Comparison of ENCODE assay signal across 9 mouse cellular contexts in the genomic region with DNA sequence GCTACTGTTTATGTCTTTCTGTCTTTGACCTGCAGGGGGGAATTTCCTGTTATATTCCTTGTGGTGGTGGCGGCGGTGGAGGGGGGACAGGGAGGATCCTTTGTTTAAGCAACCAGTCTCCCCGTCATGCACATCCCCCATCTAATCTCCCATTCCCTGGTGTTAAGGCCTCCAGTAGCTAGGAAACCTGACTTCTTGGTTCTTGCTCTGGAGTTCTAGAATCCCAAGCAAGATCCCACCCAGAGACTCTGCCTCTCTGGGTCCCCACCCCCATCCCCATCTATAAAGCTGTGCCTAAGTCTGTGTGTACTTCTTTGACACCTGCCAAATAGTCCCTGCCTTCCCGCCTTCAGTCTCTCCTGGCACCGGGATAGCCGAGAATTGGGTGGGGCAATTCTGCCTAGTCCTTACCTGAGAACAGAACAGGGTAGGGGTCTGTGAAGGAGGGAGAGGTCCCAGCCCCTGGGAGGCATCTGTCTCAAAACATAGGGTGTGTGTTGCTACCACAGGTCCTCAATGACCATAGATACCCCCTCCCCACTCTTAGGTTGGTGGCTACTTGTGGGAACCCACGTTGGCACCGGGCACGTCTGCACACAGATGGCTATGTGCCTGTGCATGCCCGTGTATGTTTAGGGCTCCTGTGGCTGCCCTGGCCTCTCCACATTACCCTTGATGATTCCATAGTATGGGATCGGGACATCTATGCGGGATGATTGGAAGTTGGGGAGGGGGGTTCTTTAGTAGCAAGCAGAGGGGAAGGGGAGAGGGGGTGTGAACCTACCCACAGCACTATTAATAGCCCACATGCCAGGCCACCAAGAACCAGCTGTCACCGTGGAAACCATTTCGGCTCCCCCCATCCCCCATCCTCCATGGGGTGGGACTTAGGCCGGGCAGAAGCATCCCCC. TPM values are rescaled to one million over a fixed set of nuclear protein-coding genes. Genes with fewer than 3 reads are reported as not detected.
DNase-seq lines count a peak whose midpoint lies in the region; ATAC-seq and TF ChIP-seq lines count a peak whose summit lies in the region.
"Had no signal": no experiment of that assay in that cellular context is flagged by ENCODE, and none has a peak within 500 bp of the region (broad histone marks: within the 10 kb centered on the region; RNA-seq: fewer than 3 reads in every experiment).

No protein-coding gene starts in this region.

- ATAC-seq in liver, embryonic 11.5 days (replicated peaks; ENCODE audit: low FRiP score) = no peak
- peak; percentile 41; the same call in 1 of the 2 replicates for ATAC-seq in hindbrain, embryonic 11.5 days (ENCODE audit: low FRiP score)
- no peak for ATAC-seq in liver, embryonic 15.5 days (ENCODE audit: insufficient read depth)
- no peak for ATAC-seq in erythroid progenitor cell, adult 5-6 weeks (replicated peaks; ENCODE audit: low FRiP score, poor library complexity, severe bottlenecking)

- H3K27me3 ChIP-seq in liver, embryonic 11.5 days (replicated peaks; ENCODE audit: control insufficient read depth, insufficient read depth, low read length) = no peaks in the 10 kb centered on the region
- no peaks in the 10 kb centered on the region for H3K27me3 ChIP-seq in hindbrain, embryonic 11.5 days (ENCODE audit: control insufficient read depth, insufficient read depth, low read length)
- H3K27me3 ChIP-seq in liver, embryonic 15.5 days = no peaks in the 10 kb centered on the region

- H3K4me3 ChIP-seq in liver, embryonic 11.5 days (ENCODE audit: low read depth, low read length) = no peak overlapping the region
- no peak overlapping the region for H3K4me3 ChIP-seq in hindbrain, embryonic 11.5 days (ENCODE audit: low read depth, low read length)
- H3K4me3 ChIP-seq in liver, embryonic 15.5 days (replicated peaks) = no peak overlapping the region
- H3K4me3 ChIP-seq in olfactory bulb, adult 2 months (ENCODE audit: insufficient read depth, low read depth, low read length) = peak overlapping the region; percentile 36

- peak overlapping the region; percentile 47 for H3K9ac ChIP-seq in liver, embryonic 11.5 days (ENCODE audit: low read depth, low read length)
- peak overlapping the region; percentile 59; the same call in 1 of the 2 replicates for H3K9ac ChIP-seq in hindbrain, embryonic 11.5 days (ENCODE audit: low read depth, low read length)
- 0 out of 2 replicates have a peak overlapping the region, but pooled peaks have one; percentile 6 for H3K9ac ChIP-seq in liver, embryonic 15.5 days

- H3K4me2 ChIP-seq in liver, embryonic 11.5 days = peak overlapping the region; percentile 64
- peak overlapping the region; percentile 27; the same call in 1 of the 2 replicates for H3K4me2 ChIP-seq in hindbrain, embryonic 11.5 days (replicated peaks; ENCODE audit: low read depth, low read length)
- H3K4me2 ChIP-seq in liver, embryonic 15.5 days = peak overlapping the region; percentile 70; the same call in 1 of the 2 replicates

- DNase-seq in liver, embryonic 11.5 days (ENCODE audit: low spot score) = no peak
- no peak for DNase-seq in liver
- DNase-seq in embryo, embryonic 11 days = peak; percentile 54
- peak; percentile 64 for DNase-seq in hindbrain, embryonic 11.5 days (ENCODE audit: low spot score)
- DNase-seq in thymus, postnatal 0 days (ENCODE audit: low spot score) = no peak

- H3K4me1 ChIP-seq in liver, embryonic 11.5 days (replicated peaks; ENCODE audit: control insufficient read depth, insufficient read depth, low read length) = peaks cover 97% of the 10 kb centered on the region
- H3K4me1 ChIP-seq in hindbrain, embryonic 11.5 days (replicated peaks; ENCODE audit: control insufficient read depth, insufficient read depth, low read length) = peaks cover 59% of the 10 kb centered on the region
- H3K4me1 ChIP-seq in liver, embryonic 15.5 days (replicated peaks) = peaks cover 100% of the 10 kb centered on the region
- H3K4me1 ChIP-seq in olfactory bulb, adult 2 months (ENCODE audit: control insufficient read depth, insufficient read depth, low read length) = peaks cover 80% of the 10 kb centered on the region

- 0 out of 2 replicates have a peak, but pooled peaks cover 3% of the 10 kb centered on the region for H3K36me3 ChIP-seq in liver, embryonic 11.5 days (ENCODE audit: control insufficient read depth, insufficient read depth, low read length)
- 0 out of 2 replicates have a peak, but pooled peaks cover 2% of the 10 kb centered on the region for H3K36me3 ChIP-seq in hindbrain, embryonic 11.5 days (ENCODE audit: control insufficient read depth, insufficient read depth, low read length)
- H3K36me3 ChIP-seq in liver, embryonic 15.5 days (replicated peaks) = peaks cover 8% of the 10 kb centered on the region; the same call in 1 of the 2 replicates

- peak overlapping the region; percentile 83 for H3K27ac ChIP-seq in liver, embryonic 11.5 days (ENCODE audit: low read depth, low read length)
- peak overlapping the region; percentile 92 for H3K27ac ChIP-seq in hindbrain, embryonic 11.5 days (ENCODE audit: low read depth, low read length)
- peak overlapping the region; percentile 86 for H3K27ac ChIP-seq in liver, embryonic 15.5 days (replicated peaks)
- H3K27ac ChIP-seq in olfactory bulb, adult 2 months (ENCODE audit: insufficient read depth, low read depth, low read length) = peak overlapping the region; percentile 99

- 36% methylated on average over 15 of the region's 15 CpGs for WGBS in liver, embryonic 11.5 days
- WGBS in hindbrain, embryonic 11.5 days = 28% methylated on average over 15 of the region's 15 CpGs
- 36% methylated on average over 15 of the region's 15 CpGs for WGBS in liver, embryonic 15.5 days (ENCODE audit: insufficient replicate concordance)
- WGBS in olfactory bulb, adult 2 months = 4% methylated on average over 15 of the region's 15 CpGs

- TF ChIP-seq POLR2A in olfactory bulb, adult 2 months (IDR thresholded peaks at IDR 0.05; ENCODE audit: insufficient read depth, low read depth, low read length) = no peak

- no peak for TF ChIP-seq CTCF in olfactory bulb, adult 2 months (IDR thresholded peaks at IDR 0.05; ENCODE audit: insufficient read depth, low read depth, low read length)

- no peaks in the 10 kb centered on the region for H3K9me3 ChIP-seq in liver, embryonic 11.5 days (ENCODE audit: control insufficient read depth, low read length)
- no peaks in the 10 kb centered on the region for H3K9me3 ChIP-seq in hindbrain, embryonic 11.5 days (ENCODE audit: control insufficient read depth, low read length)
- H3K9me3 ChIP-seq in liver, embryonic 15.5 days (replicated peaks) = no peaks in the 10 kb centered on the region

RNA-seq across cellular contexts. Expression of a gene that starts 8.3 kb away (rescaled TPM):
- polyA plus RNA-seq in liver, embryonic 11.5 days (2014; fragmentation: Nextera tagmentation; extraction: Ambion mirVana) = 26.6 and 31.6 TPM in 2 replicates
- 34.7 and 41.4 TPM in 2 replicates for polyA plus RNA-seq in hindbrain, embryonic 11.5 days (2014; fragmentation: Nextera tagmentation; extraction: Ambion mirVana)
- 7.2 and 7.6 TPM in 2 replicates for polyA plus RNA-seq in liver, embryonic 15.5 days (2015; fragmentation: Nextera tagmentation; extraction: Ambion mirVana)
- 251 and 495 TPM in 2 replicates for polyA plus RNA-seq in olfactory bulb, adult 2 months (2012; ENCODE audit: insufficient read depth, insufficient read length, low replicate concordance, missing spikeins)
- 7.3 and 9.1 TPM in 2 replicates for polyA plus RNA-seq in thymus, postnatal 0 days (2015; fragmentation: Nextera tagmentation; extraction: Ambion mirVana)
- 8.6 and 13.8 TPM in 2 replicates for total RNA-seq in erythroid progenitor cell, adult 5-6 weeks (2015; ENCODE audit: low replicate concordance)
- 3.3 and 8.0 TPM in 2 replicates for total RNA-seq in erythroid progenitor cell, adult 5-6 weeks (2017; ENCODE audit: low replicate concordance)

RNA-seq across cellular contexts. Expression of a gene that starts 19.5 kb away (rescaled TPM):
- polyA plus RNA-seq in liver, embryonic 11.5 days (2014; fragmentation: Nextera tagmentation; extraction: Ambion mirVana) = 61.9 and 63.6 TPM in 2 replicates
- polyA plus RNA-seq in hindbrain, embryonic 11.5 days (2014; fragmentation: Nextera tagmentation; extraction: Ambion mirVana) = 47.3 and 60.8 TPM in 2 replicates
- polyA plus RNA-seq in liver, embryonic 15.5 days (2015; fragmentation: Nextera tagmentation; extraction: Ambion mirVana) = 24.2 and 27.7 TPM in 2 replicates
- not detected in 2 replicates for polyA plus RNA-seq in olfactory bulb, adult 2 months (2012; ENCODE audit: insufficient read depth, insufficient read length, low replicate concordance, missing spikeins)
- 48.3 and 48.5 TPM in 2 replicates for polyA plus RNA-seq in thymus, postnatal 0 days (2015; fragmentation: Nextera tagmentation; extraction: Ambion mirVana)
- 30.6 and 57.7 TPM in 2 replicates for total RNA-seq in erythroid progenitor cell, adult 5-6 weeks (2015; ENCODE audit: low replicate concordance)
- 14.7 and 25.0 TPM in 2 replicates for total RNA-seq in erythroid progenitor cell, adult 5-6 weeks (2017; ENCODE audit: low replicate concordance)

RNA-seq across cellular contexts. Expression of a gene that starts 26.4 kb away (rescaled TPM):
- 2.1 and 2.7 TPM in 2 replicates for polyA plus RNA-seq in liver, embryonic 11.5 days (2014; fragmentation: Nextera tagmentation; extraction: Ambion mirVana)
- polyA plus RNA-seq in hindbrain, embryonic 11.5 days (2014; fragmentation: Nextera tagmentation; extraction: Ambion mirVana) = 0.92 and 1.4 TPM in 2 replicates
- 0.63 and 0.85 TPM in 2 replicates for polyA plus RNA-seq in liver, embryonic 15.5 days (2015; fragmentation: Nextera tagmentation; extraction: Ambion mirVana)
- not detected in 2 replicates for polyA plus RNA-seq in olfactory bulb, adult 2 months (2012; ENCODE audit: insufficient read depth, insufficient read length, low replicate concordance, missing spikeins)
- polyA plus RNA-seq in thymus, postnatal 0 days (2015; fragmentation: Nextera tagmentation; extraction: Ambion mirVana) = 2.6 and 3.0 TPM in 2 replicates
- total RNA-seq in erythroid progenitor cell, adult 5-6 weeks (2015; ENCODE audit: low replicate concordance) = not detected in 2 replicates
- total RNA-seq in erythroid progenitor cell, adult 5-6 weeks (2017; ENCODE audit: low replicate concordance) = not detected in 2 replicates

RNA-seq across cellular contexts. Expression of a gene that starts 46.6 kb away (rescaled TPM):
- polyA plus RNA-seq in liver, embryonic 11.5 days (2014; fragmentation: Nextera tagmentation; extraction: Ambion mirVana) = 14.8 and 17.7 TPM in 2 replicates
- polyA plus RNA-seq in hindbrain, embryonic 11.5 days (2014; fragmentation: Nextera tagmentation; extraction: Ambion mirVana) = 25.0 and 28.0 TPM in 2 replicates
- polyA plus RNA-seq in liver, embryonic 15.5 days (2015; fragmentation: Nextera tagmentation; extraction: Ambion mirVana) = 5.2 and 5.8 TPM in 2 replicates
- 206 and 252 TPM in 2 replicates for polyA plus RNA-seq in olfactory bulb, adult 2 months (2012; ENCODE audit: insufficient read depth, insufficient read length, low replicate concordance, missing spikeins)
- 14.4 and 20.4 TPM in 2 replicates for polyA plus RNA-seq in thymus, postnatal 0 days (2015; fragmentation: Nextera tagmentation; extraction: Ambion mirVana)
- 43.6 and 44.7 TPM in 2 replicates for total RNA-seq in erythroid progenitor cell, adult 5-6 weeks (2015; ENCODE audit: low replicate concordance)
- 29.5 and 35.5 TPM in 2 replicates for total RNA-seq in erythroid progenitor cell, adult 5-6 weeks (2017; ENCODE audit: low replicate concordance)

RNA-seq across cellular contexts. Expression of a gene that starts 47.7 kb away (rescaled TPM):
- not detected in 2 replicates for polyA plus RNA-seq in liver, embryonic 11.5 days (2014; fragmentation: Nextera tagmentation; extraction: Ambion mirVana)
- not detected in 2 replicates for polyA plus RNA-seq in hindbrain, embryonic 11.5 days (2014; fragmentation: Nextera tagmentation; extraction: Ambion mirVana)
- not detected in 2 replicates for polyA plus RNA-seq in liver, embryonic 15.5 days (2015; fragmentation: Nextera tagmentation; extraction: Ambion mirVana)
- polyA plus RNA-seq in olfactory bulb, adult 2 months (2012; ENCODE audit: insufficient read depth, insufficient read length, low replicate concordance, missing spikeins) = not detected in 2 replicates
- polyA plus RNA-seq in thymus, postnatal 0 days (2015; fragmentation: Nextera tagmentation; extraction: Ambion mirVana) = not detected in 2 replicates
- total RNA-seq in erythroid progenitor cell, adult 5-6 weeks (2015; ENCODE audit: low replicate concordance) = not detected in 2 replicates
- not detected in 2 replicates for total RNA-seq in erythroid progenitor cell, adult 5-6 weeks (2017; ENCODE audit: low replicate concordance)
- polyA plus RNA-seq: large intestine, adult 2 months had no signal

Comparison
In these comparisons a context has a peak if more than half of its experiments do, and no peak if none do; other contexts are left out.
1. DNase-seq: peak in embryo, embryonic 11 days (single experiment) and hindbrain, embryonic 11.5 days (single experiment); none in liver, embryonic 11.5 days (single experiment), liver (single experiment) and thymus, postnatal 0 days (single experiment).
2. H3K9ac ChIP-seq: peak in every context shown above with its lines; median percentile 59 in hindbrain, embryonic 11.5 days; 47 in liver, embryonic 11.5 days; 6 in liver, embryonic 15.5 days.
3. Peak in every context shown above with its lines, with median percentiles within 50 percentile points of each other: H3K27ac ChIP-seq and H3K4me2 ChIP-seq.